Mouse (Mus musculus): ENCODE results near the gene Gm765. TPM values are rescaled to one million over a fixed set of nuclear protein-coding genes. Genes with fewer than 3 reads are reported as not detected.

The Gm765 gene
- polyA plus RNA-seq, 1 experiment: 0.04 TPM

- TF ChIP-seq POLR2A (IDR thresholded peaks at IDR 0.05; ENCODE audit: control insufficient read depth, extremely low read depth, insufficient read depth, low read length, poor library complexity) (no peak), CTCF (IDR thresholded peaks at IDR 0.05; ENCODE audit: borderline replicate concordance, control insufficient read depth, extremely low read depth, insufficient read depth, low read length, poor library complexity) (no peak)
- no peak for DNase-seq
- no peaks in the 10 kb centered on the region for H3K27me3 ChIP-seq (ENCODE audit: control insufficient read depth, insufficient read depth, low read length)
- H3K4me1 ChIP-seq (replicated peaks; ENCODE audit: control insufficient read depth, insufficient read depth, low read length): no peaks in the 10 kb centered on the region
- no peak overlapping the region for H3K4me3 ChIP-seq (ENCODE audit: control insufficient read depth, insufficient read depth, low read length)
- H3K27ac ChIP-seq (ENCODE audit: control insufficient read depth, insufficient read depth, low read length): no peak overlapping the region
- H3K36me3 ChIP-seq (ENCODE audit: control insufficient read depth, insufficient read depth, low read length): no peaks in the 10 kb centered on the region
- WGBS: 90% methylated on average over 2 of the region's 2 CpGs
Measured at GRCm38 (mm10) chr6:98285190-98285589, 57.4 kb downstream of the Gm765 start.

GRCm38 (mm10) chr6:98282791-98283190, 59.8 kb downstream of the Gm765 start:
- Histone ChIP-seq H3K4me3 (ENCODE audit: control insufficient read depth, insufficient read depth, low read length) (no peak overlapping the region), H3K27me3 (ENCODE audit: control insufficient read depth, insufficient read depth, low read length) (no peaks in the 10 kb centered on the region), H3K27ac (ENCODE audit: control insufficient read depth, insufficient read depth, low read length) (no peak overlapping the region), H3K36me3 (ENCODE audit: control insufficient read depth, insufficient read depth, low read length) (no peaks in the 10 kb centered on the region), H3K4me1 (replicated peaks; ENCODE audit: control insufficient read depth, insufficient read depth, low read length) (no peaks in the 10 kb centered on the region)
- no peak for TF ChIP-seq POLR2A (IDR thresholded peaks at IDR 0.05; ENCODE audit: control insufficient read depth, extremely low read depth, insufficient read depth, low read length, poor library complexity)
- no peak for TF ChIP-seq CTCF (IDR thresholded peaks at IDR 0.05; ENCODE audit: borderline replicate concordance, control insufficient read depth, extremely low read depth, insufficient read depth, low read length, poor library complexity)
- 88% methylated on average over 4 of the region's 4 CpGs for WGBS
- DNase-seq: no peak

- 93% methylated on average over 1 of the region's 1 CpGs for WGBS
- Histone ChIP-seq H3K4me3 (ENCODE audit: control insufficient read depth, insufficient read depth, low read length) (no peak overlapping the region), H3K36me3 (ENCODE audit: control insufficient read depth, insufficient read depth, low read length) (no peaks in the 10 kb centered on the region), H3K4me1 (replicated peaks; ENCODE audit: control insufficient read depth, insufficient read depth, low read length) (no peaks in the 10 kb centered on the region), H3K27me3 (ENCODE audit: control insufficient read depth, insufficient read depth, low read length) (no peaks in the 10 kb centered on the region), H3K27ac (ENCODE audit: control insufficient read depth, insufficient read depth, low read length) (no peak overlapping the region)
- DNase-seq: peak; percentile 71
- TF ChIP-seq POLR2A (IDR thresholded peaks at IDR 0.05; ENCODE audit: control insufficient read depth, extremely low read depth, insufficient read depth, low read length, poor library complexity) (no peak), CTCF (IDR thresholded peaks at IDR 0.05; ENCODE audit: borderline replicate concordance, control insufficient read depth, extremely low read depth, insufficient read depth, low read length, poor library complexity) (no peak)
Measured at GRCm38 (mm10) chr6:98271553-98271952, 71.0 kb downstream of the Gm765 start.

GRCm38 (mm10) chr6:98262961-98263360, 79.6 kb downstream of the Gm765 start:
- DNase-seq: no peak
- Histone ChIP-seq H3K4me3 (ENCODE audit: control insufficient read depth, insufficient read depth, low read length) (no peak overlapping the region), H3K4me1 (replicated peaks; ENCODE audit: control insufficient read depth, insufficient read depth, low read length) (no peaks in the 10 kb centered on the region), H3K27me3 (ENCODE audit: control insufficient read depth, insufficient read depth, low read length) (no peaks in the 10 kb centered on the region), H3K27ac (ENCODE audit: control insufficient read depth, insufficient read depth, low read length) (no peak overlapping the region), H3K36me3 (ENCODE audit: control insufficient read depth, insufficient read depth, low read length) (no peaks in the 10 kb centered on the region)
- no peak for TF ChIP-seq CTCF (IDR thresholded peaks at IDR 0.05; ENCODE audit: borderline replicate concordance, control insufficient read depth, extremely low read depth, insufficient read depth, low read length, poor library complexity)
- 60% methylated on average over 2 of the region's 2 CpGs for WGBS

GRCm38 (mm10) chr6:98259016-98259415, 83.5 kb downstream of the Gm765 start:
- no peak overlapping the region for H3K27ac ChIP-seq (ENCODE audit: control insufficient read depth, insufficient read depth, low read length)
- H3K27me3 ChIP-seq (ENCODE audit: control insufficient read depth, insufficient read depth, low read length): no peaks in the 10 kb centered on the region
- H3K36me3 ChIP-seq (ENCODE audit: control insufficient read depth, insufficient read depth, low read length): no peaks in the 10 kb centered on the region
- TF ChIP-seq POLR2A (IDR thresholded peaks at IDR 0.05; ENCODE audit: control insufficient read depth, extremely low read depth, insufficient read depth, low read length, poor library complexity) (no peak), CTCF (IDR thresholded peaks at IDR 0.05; ENCODE audit: borderline replicate concordance, control insufficient read depth, extremely low read depth, insufficient read depth, low read length, poor library complexity) (no peak)
- 53% methylated on average over 2 of the region's 2 CpGs for WGBS
- H3K4me1 ChIP-seq (replicated peaks; ENCODE audit: control insufficient read depth, insufficient read depth, low read length): no peaks in the 10 kb centered on the region
- H3K4me3 ChIP-seq (ENCODE audit: control insufficient read depth, insufficient read depth, low read length): no peak overlapping the region
- no peak for DNase-seq

- H3K27me3 ChIP-seq (ENCODE audit: control insufficient read depth, insufficient read depth, low read length): no peaks in the 10 kb centered on the region
- TF ChIP-seq CTCF (IDR thresholded peaks at IDR 0.05; ENCODE audit: borderline replicate concordance, control insufficient read depth, extremely low read depth, insufficient read depth, low read length, poor library complexity): no peak
- no peak for TF ChIP-seq POLR2A (IDR thresholded peaks at IDR 0.05; ENCODE audit: control insufficient read depth, extremely low read depth, insufficient read depth, low read length, poor library complexity)
- no peak overlapping the region for H3K4me3 ChIP-seq (ENCODE audit: control insufficient read depth, insufficient read depth, low read length)
- H3K36me3 ChIP-seq (ENCODE audit: control insufficient read depth, insufficient read depth, low read length): no peaks in the 10 kb centered on the region
- no peak overlapping the region for H3K27ac ChIP-seq (ENCODE audit: control insufficient read depth, insufficient read depth, low read length)
- WGBS: 88% methylated on average over 2 of the region's 2 CpGs
- H3K4me1 ChIP-seq (replicated peaks; ENCODE audit: control insufficient read depth, insufficient read depth, low read length): no peaks in the 10 kb centered on the region
- no peak for DNase-seq
Measured at GRCm38 (mm10) chr6:98246449-98246848, 96.1 kb downstream of the Gm765 start.

- WGBS: 83% methylated on average over 6 of the region's 6 CpGs
Measured at GRCm38 (mm10) chr6:98243186-98243585, 99.4 kb downstream of the Gm765 start.

More at GRCm38 (mm10) chr6:98243186-98243585, 99.4 kb downstream of the Gm765 start:
- no peak for TF ChIP-seq CTCF (IDR thresholded peaks at IDR 0.05; ENCODE audit: borderline replicate concordance, control insufficient read depth, extremely low read depth, insufficient read depth, low read length, poor library complexity)
- no peak for TF ChIP-seq POLR2A (IDR thresholded peaks at IDR 0.05; ENCODE audit: control insufficient read depth, extremely low read depth, insufficient read depth, low read length, poor library complexity)
- H3K4me1 ChIP-seq (replicated peaks; ENCODE audit: control insufficient read depth, insufficient read depth, low read length): no peaks in the 10 kb centered on the region
- no peak for DNase-seq
- H3K27ac ChIP-seq (ENCODE audit: control insufficient read depth, insufficient read depth, low read length): no peak overlapping the region
- H3K36me3 ChIP-seq (ENCODE audit: control insufficient read depth, insufficient read depth, low read length): no peaks in the 10 kb centered on the region
- no peak overlapping the region for H3K4me3 ChIP-seq (ENCODE audit: control insufficient read depth, insufficient read depth, low read length)
- H3K27me3 ChIP-seq (ENCODE audit: control insufficient read depth, insufficient read depth, low read length): no peaks in the 10 kb centered on the region
